Mouse (Mus musculus) liver, embryonic 14.5 days (tissue): ENCODE measurements at regions not wholly inside any gene's neighbourhood (a gene's known extent, or its start where the extent isn't known, plus 50 kb on each side); places are given as distances from the start of the nearest gene placed in this dataset.

Experiments used
- CTCF ChIP-seq: IDR thresholded peaks from 2 replicates; pipeline ENCODE4 v1.5.1; 2016; ENCODE audit warnings: antibody characterized with exemption, low read depth, control low read depth
- EP300 ChIP-seq: IDR thresholded peaks from 2 replicates; pipeline ENCODE4 v1.6.1; 2016; ENCODE audit warnings: antibody characterized with exemption, low read depth

GRCm38 (mm10) chr2:45747263-45748236 is 630.4 kb upstream of the Zeb2 start:
- TF ChIP-seq CTCF (no peak), EP300 (no peak)
